Mouse (Mus musculus) neural tube, embryonic 15.5 days (tissue): ENCODE results near the gene Rpl32. TPM values are rescaled to one million over a fixed set of nuclear protein-coding genes. Genes with fewer than 3 reads are reported as not detected.

Experiments used
- ATAC-seq: fragments of 200-750 bp; cut with Nextera tagmentation; 2 replicates; pipeline ENCODE4 v1.8.0; 2017; ENCODE audit warnings: mild to moderate bottlenecking, moderate TSS enrichment, moderate library complexity; ENCODE audit not compliant: low FRiP score
- H3K27ac ChIP-seq: fragments of 300-500 bp; sonication (generic); replicated peaks from 2 replicates; pipeline ENCODE4 v1.5.1; 2015; ENCODE audit warnings: mild to moderate bottlenecking, inconsistent platforms
- H3K27me3 ChIP-seq: fragments of 300-500 bp; sonication (generic); replicated peaks from 2 replicates; pipeline ENCODE4 v1.6.1; 2015; ENCODE audit warnings: inconsistent platforms
- H3K36me3 ChIP-seq: fragments of 300-500 bp; sonication (generic); 2 replicates; pipeline ENCODE4 v1.6.1; 2015; ENCODE audit warnings: inconsistent platforms
- H3K4me1 ChIP-seq: fragments of 300-500 bp; sonication (generic); 2 replicates; pipeline ENCODE4 v1.6.1; 2015; ENCODE audit warnings: inconsistent platforms
- H3K4me2 ChIP-seq: fragments of 300-500 bp; sonication (generic); 2 replicates; pipeline ENCODE4 v1.6.1; 2015; ENCODE audit warnings: inconsistent platforms, mild to moderate bottlenecking, moderate library complexity
- H3K4me3 ChIP-seq: fragments of 300-500 bp; sonication (generic); replicated peaks from 2 replicates; pipeline ENCODE4 v1.5.1; 2015; ENCODE audit warnings: mild to moderate bottlenecking, inconsistent platforms
- H3K9ac ChIP-seq: fragments of 300-500 bp; sonication (generic); replicated peaks from 2 replicates; pipeline ENCODE4 v1.6.1; 2015; ENCODE audit warnings: mild to moderate bottlenecking, inconsistent platforms
- H3K9me3 ChIP-seq: fragments of 300-500 bp; sonication (generic); replicated peaks from 2 replicates; pipeline ENCODE4 v1.6.1; 2016; ENCODE audit warnings: inconsistent platforms
- WGBS: fragments of 180-500 bp; shearing (Covaris S2); methylation state at CpG from one replicate; pipeline ENCODE4 v1.1.7; 2015; ENCODE audit warnings: mixed read lengths; 5-methylcytosine and 5-hydroxymethylcytosine counted together
- polyA plus RNA-seq: library from polyadenylated mRNA; unstranded; fragments of >200 nt; fragmentation: Nextera tagmentation; extraction: Ambion mirVana; gene quantifications from 2 replicates; pipeline ENCODE4 v1.2.1, GENCODE M21; 2015

The Rpl32 gene
- polyA plus RNA-seq, 1 experiment from 2014 or later = 1,019 TPM

- 57% methylated on average over 3 of the region's 3 CpGs for WGBS
- no peaks in the 10 kb centered on the region for H3K9me3 ChIP-seq
- 0 out of 2 replicates have a peak overlapping the region, but pooled peaks have one; percentile 23 for H3K27ac ChIP-seq
Measured at GRCm38 (mm10) chr6:115775838-115776237, 32.7 kb downstream of the Rpl32 start.

DNA sequence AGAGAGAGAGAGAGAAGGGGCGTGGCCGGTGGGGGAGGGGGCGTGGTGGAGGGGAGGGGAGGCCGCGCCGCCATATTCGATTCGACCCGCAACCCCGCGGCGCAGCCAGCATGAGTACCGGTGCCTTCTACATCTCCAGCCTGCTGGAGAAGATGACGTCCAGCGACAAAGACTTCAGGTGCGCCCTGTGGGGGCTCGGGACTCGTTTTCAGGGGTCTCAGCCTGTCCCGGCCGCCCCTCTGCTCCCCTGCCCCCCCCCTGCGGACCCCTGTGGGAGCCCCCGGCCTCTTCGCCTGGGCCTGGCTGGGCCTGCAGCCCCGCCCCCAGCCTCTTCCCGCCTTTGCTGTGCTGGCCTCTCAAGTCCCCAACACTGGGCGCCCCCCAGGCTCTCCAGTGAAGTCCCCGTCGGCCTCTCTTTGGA is 34.0 kb downstream of the Rpl32 start, which contains the start of gene Cand2:
Gene Cand2 (plus strand): TSS at position 38 of the 421 bp plus-strand sequence.
- WGBS = under 1% methylated on average over 23 of the region's 28 CpGs
- H3K4me2 ChIP-seq = peak within 1 kb of the TSS; percentile 87
- no peaks in the 10 kb centered on the region for H3K27me3 ChIP-seq
- ATAC-seq = peak; percentile 86
- no peaks in the 10 kb centered on the region for H3K36me3 ChIP-seq
- H3K9ac ChIP-seq = peak within 1 kb of the TSS; percentile 77
- H3K9me3 ChIP-seq = no peaks in the 10 kb centered on the region
- peak within 1 kb of the TSS; percentile 69 for H3K4me3 ChIP-seq
- H3K27ac ChIP-seq = peak within 1 kb of the TSS; percentile 69
- peaks cover 34% of the 10 kb centered on the region for H3K4me1 ChIP-seq

More at GRCm38 (mm10) chr6:115775838-115776237, 32.7 kb downstream of the Rpl32 start:
- no peak for ATAC-seq
- Histone ChIP-seq H3K4me2 (peak overlapping the region; percentile 87), H3K4me3 (peak overlapping the region; percentile 69), H3K36me3 (peaks cover 4% of the 10 kb centered on the region), H3K4me1 (peaks cover 34% of the 10 kb centered on the region), H3K27me3 (no peaks in the 10 kb centered on the region), H3K9ac (peak overlapping the region; percentile 77)

DNA sequence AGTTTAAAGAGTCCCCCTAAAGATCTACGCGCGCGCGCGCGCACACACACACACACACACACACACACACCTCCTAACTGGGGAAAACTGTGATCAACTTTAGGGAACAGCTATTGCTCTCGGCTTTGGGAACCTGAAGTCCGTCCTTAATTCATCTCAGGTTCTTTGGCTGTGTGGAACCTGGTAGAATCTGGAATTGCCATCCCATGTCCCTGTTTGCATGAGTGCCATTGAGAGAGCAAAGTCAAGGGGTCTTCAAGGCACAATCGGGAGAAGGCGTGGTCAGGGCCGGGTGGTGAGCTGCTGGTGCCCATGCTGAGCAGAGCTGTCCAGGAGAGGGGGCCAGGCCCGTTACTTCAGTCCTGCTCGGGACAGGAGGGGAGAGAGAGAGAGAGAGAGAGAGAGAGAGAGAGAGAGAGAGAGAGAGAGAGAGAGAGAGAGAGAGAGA is 34.6 kb downstream of the Rpl32 start:
- peak overlapping the region; percentile 69 for H3K27ac ChIP-seq
- peaks cover 34% of the 10 kb centered on the region for H3K4me1 ChIP-seq
- H3K9ac ChIP-seq = peak overlapping the region; percentile 51
- WGBS = under 1% methylated on average over 14 of the region's 14 CpGs
- H3K4me3 ChIP-seq = peak overlapping the region; percentile 69
- peak; percentile 84 for ATAC-seq
- no peaks in the 10 kb centered on the region for H3K27me3 ChIP-seq
- no peaks in the 10 kb centered on the region for H3K36me3 ChIP-seq
- H3K4me2 ChIP-seq = peak overlapping the region; percentile 87
- H3K9me3 ChIP-seq = no peaks in the 10 kb centered on the region

DNA sequence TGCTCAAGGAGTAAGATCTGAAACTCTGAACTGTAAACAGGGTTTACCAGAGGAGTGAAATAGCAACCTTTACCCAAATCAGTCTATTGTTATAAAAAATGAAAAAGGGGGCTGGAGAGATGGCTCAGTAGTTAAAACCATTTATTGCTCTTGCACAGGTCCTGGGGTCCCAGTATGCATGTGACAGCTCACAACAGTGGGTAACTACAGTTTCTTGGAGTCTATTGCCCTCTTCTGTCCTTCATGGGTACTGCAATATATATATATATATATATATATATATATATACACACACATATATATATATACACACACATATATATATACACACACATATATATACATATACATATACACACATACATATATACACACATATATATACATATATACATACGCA is 35.9 kb downstream of the Rpl32 start:
- no peak for ATAC-seq
- no peak overlapping the region for H3K9ac ChIP-seq
- peaks cover 34% of the 10 kb centered on the region for H3K4me1 ChIP-seq
- no peaks in the 10 kb centered on the region for H3K27me3 ChIP-seq
- H3K9me3 ChIP-seq = no peaks in the 10 kb centered on the region
- no peak overlapping the region for H3K27ac ChIP-seq
- no peaks in the 10 kb centered on the region for H3K36me3 ChIP-seq
- H3K4me2 ChIP-seq = no peak overlapping the region
- no peak overlapping the region for H3K4me3 ChIP-seq
- WGBS = 78% methylated on average over 1 of the region's 1 CpGs

DNA sequence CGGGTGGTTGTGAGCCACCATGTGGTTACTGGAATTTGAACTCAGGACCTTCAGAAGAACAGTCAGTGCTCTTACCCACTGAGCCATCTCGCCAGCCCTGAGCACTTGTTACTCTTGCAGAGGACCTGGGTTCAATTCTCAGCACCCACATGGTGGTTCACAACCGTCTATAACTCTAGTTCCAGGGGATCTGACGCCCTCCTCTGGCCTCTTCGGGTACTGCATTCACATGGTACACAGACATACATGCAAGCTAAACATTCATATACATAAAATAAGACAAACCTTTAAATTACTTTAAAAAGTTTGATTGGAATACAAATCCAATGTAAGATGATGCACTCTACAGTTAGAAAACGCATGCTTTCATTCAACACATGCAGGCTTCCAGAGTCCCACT is 36.3 kb downstream of the Rpl32 start:
- Histone ChIP-seq H3K27me3 (no peaks in the 10 kb centered on the region), H3K36me3 (no peaks in the 10 kb centered on the region), H3K9me3 (no peaks in the 10 kb centered on the region), H3K4me1 (peaks cover 34% of the 10 kb centered on the region), H3K27ac (no peak overlapping the region), H3K9ac (no peak overlapping the region), H3K4me3 (no peak overlapping the region), H3K4me2 (no peak overlapping the region)
- WGBS = 81% methylated on average over 6 of the region's 6 CpGs
- ATAC-seq = no peak

DNA sequence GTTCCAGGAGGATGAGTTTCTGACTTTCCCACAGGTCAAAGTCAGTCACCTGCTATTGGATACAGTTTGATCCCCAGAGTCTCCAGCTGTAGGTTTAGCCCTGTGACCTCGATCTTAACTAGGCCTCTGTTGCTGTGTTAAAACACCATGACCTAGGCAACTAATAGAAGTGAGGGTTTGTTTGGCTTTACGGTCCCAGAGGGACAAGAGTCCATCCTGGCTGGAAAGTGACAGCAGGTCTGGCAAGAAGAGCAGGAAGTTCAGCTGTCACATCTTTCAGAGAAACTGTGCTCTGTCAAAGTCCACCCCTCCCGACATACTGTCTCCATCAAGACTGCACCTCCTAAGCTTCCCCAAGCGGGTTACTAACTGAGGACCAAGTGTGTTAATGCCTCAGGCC is 37.7 kb downstream of the Rpl32 start:
- H3K4me2 ChIP-seq = no peak overlapping the region
- H3K9me3 ChIP-seq = no peaks in the 10 kb centered on the region
- no peaks in the 10 kb centered on the region for H3K27me3 ChIP-seq
- no peak for ATAC-seq
- no peak overlapping the region for H3K27ac ChIP-seq
- no peak overlapping the region for H3K4me3 ChIP-seq
- H3K4me1 ChIP-seq = peaks cover 20% of the 10 kb centered on the region
- H3K36me3 ChIP-seq = no peaks in the 10 kb centered on the region
- WGBS = 78% methylated on average over 4 of the region's 4 CpGs
- no peak overlapping the region for H3K9ac ChIP-seq

DNA sequence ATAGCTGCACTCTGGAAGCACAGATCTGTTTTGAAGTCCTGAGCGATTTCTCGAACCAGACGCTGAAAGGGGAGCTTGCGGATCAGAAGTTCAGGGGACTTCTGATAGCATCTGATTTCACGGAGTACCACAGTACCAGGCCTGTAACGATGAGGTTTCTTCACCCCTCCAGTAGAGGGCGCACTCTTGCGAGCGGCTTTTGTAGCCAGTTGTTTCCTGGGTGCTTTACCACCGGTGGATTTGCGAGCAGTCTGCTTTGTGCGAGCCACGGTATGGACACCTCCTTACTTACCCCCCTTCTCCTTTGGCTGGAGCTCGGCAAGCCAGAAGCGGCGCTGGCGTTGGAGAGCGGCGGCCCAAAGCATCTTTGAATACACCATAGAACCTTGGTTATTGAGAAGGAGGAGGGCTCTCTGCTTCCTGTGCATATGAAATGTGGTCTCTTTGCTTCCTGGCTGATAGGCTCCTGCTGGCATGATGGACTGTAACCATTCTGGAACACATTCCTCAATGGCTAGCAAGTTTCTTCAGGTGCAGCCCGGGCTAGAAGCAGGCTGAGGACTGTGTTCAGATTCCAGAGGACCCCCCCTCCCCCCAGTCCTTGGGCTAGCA is 38.4 kb downstream of the Rpl32 start:
- peaks cover 14% of the 10 kb centered on the region for H3K4me1 ChIP-seq
- H3K27me3 ChIP-seq = no peaks in the 10 kb centered on the region
- H3K4me3 ChIP-seq = no peak overlapping the region
- no peak overlapping the region for H3K9ac ChIP-seq
- WGBS = 87% methylated on average over 20 of the region's 20 CpGs
- no peaks in the 10 kb centered on the region for H3K9me3 ChIP-seq
- H3K27ac ChIP-seq = no peak overlapping the region
- no peak overlapping the region for H3K4me2 ChIP-seq
- H3K36me3 ChIP-seq = no peaks in the 10 kb centered on the region
- no peak for ATAC-seq

GRCm38 (mm10) chr6:115768207-115768606 is 40.3 kb downstream of the Rpl32 start:
- H3K4me2 ChIP-seq = no peak overlapping the region
- WGBS = 87% methylated on average over 4 of the region's 4 CpGs
- ATAC-seq = no peak
- H3K27me3 ChIP-seq = no peaks in the 10 kb centered on the region
- H3K4me1 ChIP-seq = peaks cover 13% of the 10 kb centered on the region
- H3K9me3 ChIP-seq = no peaks in the 10 kb centered on the region
- H3K4me3 ChIP-seq = no peak overlapping the region
- no peak overlapping the region for H3K9ac ChIP-seq
- H3K36me3 ChIP-seq = no peaks in the 10 kb centered on the region
- H3K27ac ChIP-seq = no peak overlapping the region

GRCm38 (mm10) chr6:115767357-115767756 is 41.2 kb downstream of the Rpl32 start:
- Histone ChIP-seq H3K36me3 (no peaks in the 10 kb centered on the region), H3K4me3 (no peak overlapping the region), H3K4me1 (peaks cover 18% of the 10 kb centered on the region), H3K9me3 (no peaks in the 10 kb centered on the region), H3K9ac (no peak overlapping the region), H3K27ac (no peak overlapping the region), H3K27me3 (no peaks in the 10 kb centered on the region), H3K4me2 (no peak overlapping the region)
- ATAC-seq = no peak
- 43% methylated on average over 9 of the region's 9 CpGs for WGBS

- Histone ChIP-seq H3K4me1 (peaks cover 23% of the 10 kb centered on the region), H3K4me3 (no peak overlapping the region), H3K27me3 (no peaks in the 10 kb centered on the region), H3K4me2 (peak overlapping the region; percentile 19; the same call in 1 of the 2 replicates), H3K9ac (no peak overlapping the region), H3K27ac (peak overlapping the region; percentile 84), H3K9me3 (no peaks in the 10 kb centered on the region), H3K36me3 (no peaks in the 10 kb centered on the region)
- peak; percentile 88 for ATAC-seq
- WGBS = 6% methylated on average over 7 of the region's 7 CpGs
Measured at GRCm38 (mm10) chr6:115764179-115764578, 44.4 kb downstream of the Rpl32 start.

DNA sequence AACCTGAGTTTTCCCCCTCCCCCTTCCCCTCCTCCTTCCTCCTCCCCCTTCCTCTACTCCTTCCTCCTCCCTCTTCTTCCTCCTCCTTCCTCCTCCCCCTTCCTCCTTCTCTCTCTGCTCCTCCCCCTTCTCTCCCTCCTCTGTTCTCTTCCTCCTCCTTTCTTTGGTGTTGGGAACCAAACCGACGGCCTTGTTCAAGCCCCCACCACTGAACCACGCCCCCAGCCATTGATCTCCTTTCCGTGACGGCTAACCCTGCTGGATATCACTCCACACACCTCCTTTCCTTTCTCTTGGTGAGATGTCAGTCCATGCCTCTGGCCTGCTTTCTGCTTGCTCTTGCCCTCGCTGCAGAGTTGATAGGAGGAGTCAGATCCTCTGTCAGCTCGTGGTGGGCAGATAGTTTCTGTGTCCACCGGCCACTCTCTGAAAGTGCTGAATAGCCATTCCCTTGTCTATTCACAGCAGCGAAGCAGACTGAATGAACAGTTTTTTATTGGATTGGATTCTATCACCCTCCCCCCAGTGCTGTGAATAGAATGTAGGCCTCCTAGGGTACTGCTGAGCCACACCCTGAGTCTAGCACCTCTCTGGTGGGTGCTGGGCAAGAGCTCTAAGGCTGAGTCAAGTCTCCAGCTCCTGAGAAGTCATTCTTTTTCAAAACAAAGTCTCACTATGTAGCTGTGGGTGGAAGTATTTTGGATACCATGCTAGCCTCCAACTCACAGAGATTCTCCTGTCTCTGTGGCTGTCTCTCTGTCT is 46.4 kb downstream of the Rpl32 start, which contains the start of gene Tmem40:
Gene Tmem40 (minus strand): TSS at position 416 of the 762 bp plus-strand sequence.
- ATAC-seq = no peak
- no peaks in the 10 kb centered on the region for H3K9me3 ChIP-seq
- no peaks in the 10 kb centered on the region for H3K27me3 ChIP-seq
- peaks cover 25% of the 10 kb centered on the region for H3K4me1 ChIP-seq
- H3K4me2 ChIP-seq = peak within 1 kb of the TSS; percentile 15; the same call in 1 of the 2 replicates
- 2% methylated on average over 9 of the region's 9 CpGs for WGBS
- no peaks in the 10 kb centered on the region for H3K36me3 ChIP-seq
- no peak within 1 kb of the TSS for H3K4me3 ChIP-seq
- no peak within 1 kb of the TSS for H3K9ac ChIP-seq
- peak within 1 kb of the TSS; percentile 48; the same call in 1 of the 2 replicates for H3K27ac ChIP-seq

GRCm38 (mm10) chr6:115760982-115761381 is 47.6 kb downstream of the Rpl32 start:
- Histone ChIP-seq H3K27me3 (no peaks in the 10 kb centered on the region), H3K9me3 (no peaks in the 10 kb centered on the region), H3K36me3 (no peaks in the 10 kb centered on the region), H3K27ac (no peak overlapping the region), H3K4me3 (no peak overlapping the region), H3K9ac (no peak overlapping the region), H3K4me2 (no peak overlapping the region), H3K4me1 (peaks cover 25% of the 10 kb centered on the region)
- ATAC-seq = no peak
- 68% methylated on average over 4 of the region's 4 CpGs for whole genome bisulfite sequencing
